In the genomic region with DNA sequence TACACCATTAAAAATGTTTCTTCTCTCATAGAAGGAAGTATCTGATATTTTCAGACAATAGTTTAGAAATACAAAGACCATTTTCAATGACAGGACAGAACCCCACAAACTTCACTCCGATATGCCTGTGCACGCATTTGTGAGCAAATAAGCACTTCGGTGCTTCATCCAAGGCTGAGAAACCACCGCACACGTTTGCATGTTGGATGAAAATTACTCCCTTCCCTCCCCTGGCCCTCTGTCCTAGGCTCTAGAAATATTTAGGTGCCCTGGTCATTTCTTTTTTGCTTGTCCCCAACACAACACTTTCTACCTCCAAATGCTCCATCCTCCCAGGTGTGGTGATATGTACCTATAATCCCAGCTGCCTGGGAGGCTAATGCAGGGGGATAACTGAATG, we compare ENCODE assay signal across 12 mouse cellular contexts. TPM values are rescaled to one million over a fixed set of nuclear protein-coding genes. Genes with fewer than 3 reads are reported as not detected.
DNase-seq lines count a peak whose midpoint lies in the region; ATAC-seq and TF ChIP-seq lines count a peak whose summit lies in the region.
"Had no signal": no experiment of that assay in that cellular context is flagged by ENCODE, and none has a peak within 500 bp of the region (broad histone marks: within the 10 kb centered on the region; RNA-seq: fewer than 3 reads in every experiment).

No protein-coding gene starts in this region.

- H3K9me3 ChIP-seq in kidney, embryonic 16.5 days (ENCODE audit: low read length): no peaks in the 10 kb centered on the region
- no peaks in the 10 kb centered on the region for H3K9me3 ChIP-seq in ES-E14 (ENCODE audit: control insufficient read depth, insufficient read depth, low read depth, low read length)
- H3K9me3 ChIP-seq in embryonic facial prominence, embryonic 14.5 days (ENCODE audit: control insufficient read depth, low read length): no peaks in the 10 kb centered on the region
- no peaks in the 10 kb centered on the region for H3K9me3 ChIP-seq in limb, embryonic 14.5 days (ENCODE audit: control insufficient read depth, low read length)

- no peaks in the 10 kb centered on the region for H3K27me3 ChIP-seq in kidney, embryonic 16.5 days (ENCODE audit: insufficient read depth, low read length)
- H3K27me3 ChIP-seq in embryonic facial prominence, embryonic 14.5 days (replicated peaks; ENCODE audit: control insufficient read depth, insufficient read depth, low read length): no peaks in the 10 kb centered on the region
- H3K27me3 ChIP-seq in limb, embryonic 14.5 days (ENCODE audit: control insufficient read depth, insufficient read depth, low read length): no peaks in the 10 kb centered on the region
- H3K27me3 ChIP-seq: Patski had no signal

- no peaks in the 10 kb centered on the region for H3K36me3 ChIP-seq in kidney, embryonic 16.5 days (ENCODE audit: insufficient read depth, low read length)
- H3K36me3 ChIP-seq in ES-E14 (ENCODE audit: control insufficient read depth, insufficient read depth, low read length, poor library complexity, severe bottlenecking): no peaks in the 10 kb centered on the region
- no peaks in the 10 kb centered on the region for H3K36me3 ChIP-seq in embryonic facial prominence, embryonic 14.5 days (ENCODE audit: control insufficient read depth, insufficient read depth, low read length)
- no peaks in the 10 kb centered on the region for H3K36me3 ChIP-seq in limb, embryonic 14.5 days (ENCODE audit: control insufficient read depth, insufficient read depth, low read length)

- ATAC-seq in kidney, embryonic 16.5 days (ENCODE audit: low FRiP score, low TSS enrichment): no peak
- ATAC-seq in embryonic facial prominence, embryonic 14.5 days (ENCODE audit: low read depth): no peak
- no peak for ATAC-seq in limb, embryonic 14.5 days (ENCODE audit: low FRiP score, low read depth)
- ATAC-seq in megakaryocyte-erythroid progenitor cell, adult 5-6 weeks (replicated peaks; ENCODE audit: low FRiP score, low TSS enrichment, poor library complexity, severe bottlenecking): no peak
- ATAC-seq: Patski had no signal

- no peak for DNase-seq in kidney, postnatal 25 days
- no peak for DNase-seq in ES-E14 (ENCODE audit: low read depth, low spot score)
- no peak for DNase-seq in embryonic facial prominence, embryonic 14.5 days (ENCODE audit: low spot score)
- no peak for DNase-seq in limb, embryonic 14.5 days (ENCODE audit: low spot score)
- DNase-seq in layer of hippocampus, adult 8-10 months (ENCODE audit: low spot score in 2 of 2): no peak

- in situ Hi-C loops in ES-E14 (cut with MboI; ENCODE audit: low sequenced_read_pairs in 2 of 2, unreplicated experiment in 2 of 2): loop anchor here (25.0 kb wide), 1 partner anchor 189 kb away; no protein-coding TSS in a partner anchor

- H3K4me1 ChIP-seq in kidney, embryonic 16.5 days (ENCODE audit: insufficient read depth, low read length): peaks cover 24% of the 10 kb centered on the region
- H3K4me1 ChIP-seq in ES-E14 (ENCODE audit: control insufficient read depth in 2 of 2, insufficient read depth in 2 of 2, low read length in 2 of 2, poor library complexity in 1 of 2): peaks cover 0 to 6% of the 10 kb centered on the region in 2 experiments; a peak in 2 of 4 replicates
- H3K4me1 ChIP-seq in embryonic facial prominence, embryonic 14.5 days (ENCODE audit: control insufficient read depth, insufficient read depth, low read length): peaks cover 12% of the 10 kb centered on the region
- 0 out of 2 replicates have a peak, but pooled peaks cover 6% of the 10 kb centered on the region for H3K4me1 ChIP-seq in limb, embryonic 14.5 days (ENCODE audit: control insufficient read depth, insufficient read depth, low read length)

- WGBS in kidney, embryonic 16.5 days: 24% methylated on average over 5 of the region's 5 CpGs
- 23% methylated on average over 5 of the region's 5 CpGs for WGBS in embryonic facial prominence, embryonic 14.5 days
- 18% methylated on average over 5 of the region's 5 CpGs for WGBS in limb, embryonic 14.5 days

- no peak overlapping the region for H3K27ac ChIP-seq in kidney, embryonic 16.5 days (ENCODE audit: low read length)
- H3K27ac ChIP-seq in ES-E14 (ENCODE audit: insufficient read depth, low read depth, low read length, poor library complexity, severe bottlenecking): no peak overlapping the region
- no peak overlapping the region for H3K27ac ChIP-seq in embryonic facial prominence, embryonic 14.5 days (replicated peaks; ENCODE audit: low read depth, low read length)
- H3K27ac ChIP-seq in limb, embryonic 14.5 days (replicated peaks; ENCODE audit: low read depth, low read length): no peak overlapping the region
- H3K27ac ChIP-seq: kidney, postnatal 0 days had no signal

- TF ChIP-seq POLR2A in limb, embryonic 14.5 days (IDR thresholded peaks at IDR 0.05; ENCODE audit: borderline replicate concordance, extremely low read depth, insufficient read depth, insufficient read length): no peak

- peak overlapping the region; percentile 25 for H3K4me3 ChIP-seq in kidney, embryonic 16.5 days (ENCODE audit: low read length)
- H3K4me3 ChIP-seq in ES-E14 (ENCODE audit: insufficient read depth in 1 of 2, low read depth in 1 of 2, low read length in 2 of 2, poor library complexity in 1 of 2, severe bottlenecking in 1 of 2): peak overlapping the region; percentile 25 to 34; a peak in 3 of 4 replicates
- peak overlapping the region; percentile 15; the same call in 1 of the 2 replicates for H3K4me3 ChIP-seq in embryonic facial prominence, embryonic 14.5 days (ENCODE audit: low read depth, low read length)
- H3K4me3 ChIP-seq in limb, embryonic 14.5 days (replicated peaks; ENCODE audit: low read length): no peak overlapping the region

- H3K4me2 ChIP-seq in kidney, embryonic 16.5 days (replicated peaks; ENCODE audit: low read depth, low read length): peak overlapping the region; percentile 45
- peak overlapping the region; percentile 43 for H3K4me2 ChIP-seq in embryonic facial prominence, embryonic 14.5 days (ENCODE audit: low read depth, low read length)
- H3K4me2 ChIP-seq in limb, embryonic 14.5 days (replicated peaks; ENCODE audit: low read depth, low read length, severe bottlenecking): 0 out of 2 replicates have a peak overlapping the region, but pooled peaks have one; percentile 6

- H3K9ac ChIP-seq in kidney, embryonic 16.5 days (replicated peaks; ENCODE audit: low read length): no peak overlapping the region
- H3K9ac ChIP-seq in ES-E14 (ENCODE audit: insufficient read depth, low read depth, low read length, poor library complexity, severe bottlenecking): no peak overlapping the region
- H3K9ac ChIP-seq in embryonic facial prominence, embryonic 14.5 days (ENCODE audit: low read depth, low read length): no peak overlapping the region
- H3K9ac ChIP-seq in limb, embryonic 14.5 days (ENCODE audit: low read depth, low read length, severe bottlenecking): no peak overlapping the region

RNA-seq across cellular contexts. Expression of a gene that starts 12.9 kb away (rescaled TPM):
- polyA plus RNA-seq in kidney, embryonic 16.5 days (2015; fragmentation: Nextera tagmentation; extraction: Ambion mirVana): 0.50 and 0.54 TPM in 2 replicates
- total RNA-seq in ES-E14 (2012; rRNA removed): 0.95 and 1.5 TPM in 2 replicates
- 0.40 and 0.51 TPM in 2 replicates for polyA plus RNA-seq in embryonic facial prominence, embryonic 14.5 days (2014; fragmentation: Nextera tagmentation; extraction: Ambion mirVana)
- polyA plus RNA-seq in limb, embryonic 14.5 days (2012; rRNA removed): 0.62 and 0.79 TPM in 2 replicates
- polyA plus RNA-seq in limb, embryonic 14.5 days (2014; fragmentation: Nextera tagmentation; extraction: Ambion mirVana): 0.89 and 1.2 TPM in 2 replicates
- total RNA-seq in megakaryocyte-erythroid progenitor cell, adult 5-6 weeks (2014; fragmentation: Nextera tagmentation): not detected in 2 replicates
- not detected in 2 replicates for total RNA-seq in megakaryocyte-erythroid progenitor cell, adult 5-6 weeks (2017)
- 1 to 10 TPM in 2 of 4 experiments, under 1 TPM in 2; 0.80 to 1.9 (median 1.1) TPM for total RNA-seq in layer of hippocampus, adult 8-10 months (2022)
- total RNA-seq: gastrocnemius, adult 8-10 months had no signal
- polyA plus RNA-seq: neural tube, embryonic 14.5 days had no signal

RNA-seq across cellular contexts. Expression of a gene that starts 29.3 kb away (rescaled TPM):
- polyA plus RNA-seq in kidney, embryonic 16.5 days (2015; fragmentation: Nextera tagmentation; extraction: Ambion mirVana): 4.5 and 5.6 TPM in 2 replicates
- 2,382 and 2,804 TPM in 2 replicates for total RNA-seq in ES-E14 (2012; rRNA removed)
- 5.1 and 5.6 TPM in 2 replicates for polyA plus RNA-seq in embryonic facial prominence, embryonic 14.5 days (2014; fragmentation: Nextera tagmentation; extraction: Ambion mirVana)
- polyA plus RNA-seq in limb, embryonic 14.5 days (2012; rRNA removed): 18.2 and 19.2 TPM in 2 replicates
- polyA plus RNA-seq in limb, embryonic 14.5 days (2014; fragmentation: Nextera tagmentation; extraction: Ambion mirVana): 5.5 and 8.1 TPM in 2 replicates
- total RNA-seq in megakaryocyte-erythroid progenitor cell, adult 5-6 weeks (2014; fragmentation: Nextera tagmentation): 115 and 209 TPM in 2 replicates
- 683 and 1,187 TPM in 2 replicates for total RNA-seq in megakaryocyte-erythroid progenitor cell, adult 5-6 weeks (2017)
- total RNA-seq in layer of hippocampus, adult 8-10 months (2022): 100 to 1,000 TPM; 236 to 302 (median 261) TPM

RNA-seq across cellular contexts. Expression of a gene that starts 32.2 kb away (rescaled TPM):
- polyA plus RNA-seq in kidney, embryonic 16.5 days (2015; fragmentation: Nextera tagmentation; extraction: Ambion mirVana): 4.3 TPM in 2 replicates
- total RNA-seq in ES-E14 (2012; rRNA removed): 1,402 and 1,887 TPM in 2 replicates
- 5.2 and 7.0 TPM in 2 replicates for polyA plus RNA-seq in embryonic facial prominence, embryonic 14.5 days (2014; fragmentation: Nextera tagmentation; extraction: Ambion mirVana)
- 557 and 662 TPM in 2 replicates for polyA plus RNA-seq in limb, embryonic 14.5 days (2012; rRNA removed)
- 9.1 and 11.0 TPM in 2 replicates for polyA plus RNA-seq in limb, embryonic 14.5 days (2014; fragmentation: Nextera tagmentation; extraction: Ambion mirVana)
- 41.1 and 66.5 TPM in 2 replicates for total RNA-seq in megakaryocyte-erythroid progenitor cell, adult 5-6 weeks (2014; fragmentation: Nextera tagmentation)
- total RNA-seq in megakaryocyte-erythroid progenitor cell, adult 5-6 weeks (2017): 1,297 and 1,759 TPM in 2 replicates
- total RNA-seq in layer of hippocampus, adult 8-10 months (2022): 1 to 10 TPM in 3 of 4 experiments, not detected in 1; 1.6 to 6.5 (median 1.8) TPM
- polyA plus RNA-seq: neural tube, embryonic 14.5 days had no signal

RNA-seq across cellular contexts. Expression of a gene that starts 33.7 kb away (rescaled TPM):
- polyA plus RNA-seq in kidney, embryonic 16.5 days (2015; fragmentation: Nextera tagmentation; extraction: Ambion mirVana): 4.6 and 6.0 TPM in 2 replicates
- total RNA-seq in ES-E14 (2012; rRNA removed): 436 and 621 TPM in 2 replicates
- polyA plus RNA-seq in embryonic facial prominence, embryonic 14.5 days (2014; fragmentation: Nextera tagmentation; extraction: Ambion mirVana): 3.7 and 4.1 TPM in 2 replicates
- 32.6 and 62.7 TPM in 2 replicates for polyA plus RNA-seq in limb, embryonic 14.5 days (2012; rRNA removed)
- polyA plus RNA-seq in limb, embryonic 14.5 days (2014; fragmentation: Nextera tagmentation; extraction: Ambion mirVana): 4.1 and 6.7 TPM in 2 replicates
- total RNA-seq in megakaryocyte-erythroid progenitor cell, adult 5-6 weeks (2014; fragmentation: Nextera tagmentation): 189 and 293 TPM in 2 replicates
- 189 and 625 TPM in 2 replicates for total RNA-seq in megakaryocyte-erythroid progenitor cell, adult 5-6 weeks (2017)
- total RNA-seq in layer of hippocampus, adult 8-10 months (2022): 1 to 10 TPM; 1.2 to 3.4 (median 2.2) TPM

RNA-seq across cellular contexts. Expression of a gene that starts 35.8 kb away (rescaled TPM):
- polyA plus RNA-seq in kidney, embryonic 16.5 days (2015; fragmentation: Nextera tagmentation; extraction: Ambion mirVana): 0.08 and 0.11 TPM in 2 replicates
- total RNA-seq in ES-E14 (2012; rRNA removed): 0.11 and 0.62 TPM in 2 replicates
- polyA plus RNA-seq in embryonic facial prominence, embryonic 14.5 days (2014; fragmentation: Nextera tagmentation; extraction: Ambion mirVana): 0.18 TPM in 1 of 2 replicates, not detected in the other
- polyA plus RNA-seq in limb, embryonic 14.5 days (2012; rRNA removed): 0.31 and 0.32 TPM in 2 replicates
- polyA plus RNA-seq in limb, embryonic 14.5 days (2014; fragmentation: Nextera tagmentation; extraction: Ambion mirVana): not detected in 2 replicates
- total RNA-seq in megakaryocyte-erythroid progenitor cell, adult 5-6 weeks (2014; fragmentation: Nextera tagmentation): not detected in 2 replicates
- not detected in 2 replicates for total RNA-seq in megakaryocyte-erythroid progenitor cell, adult 5-6 weeks (2017)
- total RNA-seq in layer of hippocampus, adult 8-10 months (2022): not detected
- total RNA-seq: gastrocnemius, adult 8-10 months; left cerebral cortex, postnatal 36 days had no signal
- polyA plus RNA-seq: kidney, postnatal 0 days had no signal

Comparison
In these comparisons a context has a peak if more than half of its experiments do, and no peak if none do; other contexts are left out.
1. RNA of a gene that starts 32.2 kb away (total RNA-seq): 41.1 to 1,759 TPM in megakaryocyte-erythroid progenitor cell, adult 5-6 weeks and 1,402 to 1,887 TPM in ES-E14; 1.6 to 6.5 TPM in layer of hippocampus, adult 8-10 months; every median in the first group is over 4 times any median in the second.
2. Peak in every context shown above with its lines, with median percentiles within 50 percentile points of each other: H3K4me2 ChIP-seq.